8 mouse cellular contexts compared by ENCODE assay signal in the genomic region with DNA sequence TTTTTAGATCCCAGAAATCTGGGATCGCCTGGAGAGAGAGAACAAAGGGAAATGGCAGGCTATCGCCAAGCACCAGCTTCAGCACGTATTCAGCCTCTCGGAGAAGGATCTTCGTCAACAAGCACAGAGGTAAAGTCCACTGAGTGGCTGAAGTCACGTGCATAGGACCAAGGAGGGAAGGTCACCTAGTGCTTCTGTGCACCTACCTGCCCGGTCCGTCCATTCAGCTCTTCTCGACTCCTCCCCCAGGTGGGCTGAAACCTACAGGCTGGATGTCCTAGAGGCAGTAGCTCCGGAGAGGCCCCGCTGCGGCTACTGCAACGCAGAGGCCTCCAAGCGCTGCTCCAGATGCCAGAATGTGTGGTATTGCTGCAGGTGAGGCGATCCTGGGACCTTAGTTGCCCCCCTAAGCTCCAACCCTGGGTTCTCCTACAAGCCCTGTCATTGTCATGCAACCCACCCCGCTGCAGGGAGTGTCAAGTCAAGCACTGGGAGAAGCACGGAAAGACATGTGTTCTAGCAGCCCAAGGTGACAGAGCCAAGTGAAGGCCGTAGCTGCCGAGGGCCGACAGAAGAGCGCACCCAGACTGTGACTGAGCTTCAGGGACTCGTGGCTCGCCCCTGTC. TPM values are rescaled to one million over a fixed set of nuclear protein-coding genes. Genes with fewer than 3 reads are reported as not detected.
A peak's percentile ranks its signal among the peaks of the same experiment; 100 is the strongest.
DNase-seq lines count a peak whose midpoint lies in the region; ATAC-seq and TF ChIP-seq lines count a peak whose summit lies in the region.

No protein-coding gene starts in this region.

- peaks cover 38% of the 10 kb centered on the region for H3K4me1 ChIP-seq in heart, postnatal 0 days (ENCODE audit: control insufficient read depth, insufficient read depth)
- H3K4me1 ChIP-seq in hindbrain, embryonic 12.5 days = peaks cover 49% of the 10 kb centered on the region
- peaks cover 48% of the 10 kb centered on the region for H3K4me1 ChIP-seq in limb, embryonic 14.5 days (ENCODE audit: control insufficient read depth, insufficient read depth, low read length)
- H3K4me1 ChIP-seq in neural tube, embryonic 14.5 days (ENCODE audit: control insufficient read depth, insufficient read depth, low read length) = peaks cover 24% of the 10 kb centered on the region

- peak overlapping the region; percentile 51 for H3K4me3 ChIP-seq in heart, postnatal 0 days (ENCODE audit: low read depth, low read length)
- peak overlapping the region; percentile 34; the same call in 1 of the 2 replicates for H3K4me3 ChIP-seq in hindbrain, embryonic 12.5 days
- H3K4me3 ChIP-seq in limb, embryonic 14.5 days (replicated peaks; ENCODE audit: low read length) = peak overlapping the region; percentile 85
- peak overlapping the region; percentile 29; the same call in 1 of the 2 replicates for H3K4me3 ChIP-seq in neural tube, embryonic 14.5 days (ENCODE audit: low read depth, low read length)

- H3K27ac ChIP-seq in heart, postnatal 0 days (ENCODE audit: low read depth) = no peak overlapping the region
- H3K27ac ChIP-seq in hindbrain, embryonic 12.5 days = no peak overlapping the region
- H3K27ac ChIP-seq in limb, embryonic 14.5 days (replicated peaks; ENCODE audit: low read depth, low read length) = peak overlapping the region; percentile 85
- H3K27ac ChIP-seq in neural tube, embryonic 14.5 days (ENCODE audit: low read depth, low read length) = no peak overlapping the region

- TF ChIP-seq EP300 in heart, postnatal 0 days (IDR thresholded peaks at IDR 0.05; ENCODE audit: low read depth) = no peak

- H3K36me3 ChIP-seq in heart, postnatal 0 days (replicated peaks; ENCODE audit: control insufficient read depth, insufficient read depth, low read length) = no peaks in the 10 kb centered on the region
- H3K36me3 ChIP-seq in hindbrain, embryonic 12.5 days = no peaks in the 10 kb centered on the region
- no peaks in the 10 kb centered on the region for H3K36me3 ChIP-seq in limb, embryonic 14.5 days (ENCODE audit: control insufficient read depth, insufficient read depth, low read length)
- no peaks in the 10 kb centered on the region for H3K36me3 ChIP-seq in neural tube, embryonic 14.5 days (ENCODE audit: control insufficient read depth, insufficient read depth, low read length)

- peak overlapping the region; percentile 52; the same call in 1 of the 2 replicates for H3K9ac ChIP-seq in heart, postnatal 0 days (replicated peaks; ENCODE audit: low read depth, low read length)
- H3K9ac ChIP-seq in hindbrain, embryonic 12.5 days = peak overlapping the region; percentile 51; the same call in 1 of the 2 replicates
- peak overlapping the region; percentile 69 for H3K9ac ChIP-seq in limb, embryonic 14.5 days (ENCODE audit: low read depth, low read length, severe bottlenecking)
- no peak overlapping the region for H3K9ac ChIP-seq in neural tube, embryonic 14.5 days (replicated peaks; ENCODE audit: low read depth, low read length)

- H3K4me2 ChIP-seq in heart, postnatal 0 days (ENCODE audit: low read depth, low read length) = peak overlapping the region; percentile 77
- peak overlapping the region; percentile 62 for H3K4me2 ChIP-seq in hindbrain, embryonic 12.5 days (replicated peaks)
- H3K4me2 ChIP-seq in limb, embryonic 14.5 days (replicated peaks; ENCODE audit: low read depth, low read length, severe bottlenecking) = peak overlapping the region; percentile 98
- peak overlapping the region; percentile 50; the same call in 1 of the 2 replicates for H3K4me2 ChIP-seq in neural tube, embryonic 14.5 days (ENCODE audit: low read depth, low read length)

- WGBS in heart, postnatal 0 days = 57% methylated on average over 23 of the region's 23 CpGs
- 21% methylated on average over 23 of the region's 23 CpGs for WGBS in hindbrain, embryonic 12.5 days
- 27% methylated on average over 23 of the region's 23 CpGs for WGBS in limb, embryonic 14.5 days
- WGBS in neural tube, embryonic 14.5 days = 26% methylated on average over 23 of the region's 23 CpGs

- no peaks in the 10 kb centered on the region for H3K9me3 ChIP-seq in heart, postnatal 0 days (replicated peaks; ENCODE audit: control insufficient read depth, low read length)
- H3K9me3 ChIP-seq in hindbrain, embryonic 12.5 days (replicated peaks) = no peaks in the 10 kb centered on the region
- no peaks in the 10 kb centered on the region for H3K9me3 ChIP-seq in limb, embryonic 14.5 days (ENCODE audit: control insufficient read depth, low read length)
- H3K9me3 ChIP-seq in neural tube, embryonic 14.5 days (ENCODE audit: control insufficient read depth, low read length) = no peaks in the 10 kb centered on the region

- ATAC-seq in heart, postnatal 0 days (ENCODE audit: insufficient read depth, low read depth) = no peak
- no peak for ATAC-seq in hindbrain, embryonic 12.5 days (ENCODE audit: low FRiP score)
- no peak for ATAC-seq in limb, embryonic 14.5 days (ENCODE audit: low FRiP score, low read depth)
- ATAC-seq in neural tube, embryonic 14.5 days (ENCODE audit: low read depth) = no peak
- ATAC-seq in monocyte, adult 5-6 weeks (replicated peaks; ENCODE audit: insufficient number of reproducible peaks, low FRiP score, low TSS enrichment, poor library complexity, severe bottlenecking) = no peak

- no peak for TF ChIP-seq CTCF in heart, postnatal 0 days (IDR thresholded peaks at IDR 0.05; ENCODE audit: low read depth)

- no peak for TF ChIP-seq POLR2A in limb, embryonic 14.5 days (IDR thresholded peaks at IDR 0.05; ENCODE audit: borderline replicate concordance, extremely low read depth, insufficient read depth, insufficient read length)

- H3K27me3 ChIP-seq in heart, postnatal 0 days (ENCODE audit: control insufficient read depth, insufficient read depth, low read length) = 0 out of 2 replicates have a peak, but pooled peaks cover 12% of the 10 kb centered on the region
- H3K27me3 ChIP-seq in hindbrain, embryonic 12.5 days = peaks cover 48% of the 10 kb centered on the region
- no peaks in the 10 kb centered on the region for H3K27me3 ChIP-seq in limb, embryonic 14.5 days (ENCODE audit: control insufficient read depth, insufficient read depth, low read length)
- H3K27me3 ChIP-seq in neural tube, embryonic 14.5 days (ENCODE audit: control insufficient read depth, insufficient read depth, low read length) = peaks cover 24% of the 10 kb centered on the region

- no peak for DNase-seq in heart, postnatal 0 days (ENCODE audit: low spot score)
- no peak for DNase-seq in heart, adult 9 months (ENCODE audit: low spot score in 2 of 2)
- DNase-seq in limb, embryonic 14.5 days (ENCODE audit: low spot score) = no peak
- no peak for DNase-seq in frontal cortex, postnatal 25 days (ENCODE audit: low spot score in 2 of 2)
- no peak for DNase-seq in testis, postnatal 14 days (ENCODE audit: low spot score)

RNA-seq across cellular contexts. Expression of a gene that starts 0.8 kb away (rescaled TPM):
- total RNA-seq in heart, postnatal 0 days (2014; rRNA removed; ENCODE audit: low replicate concordance) = 28.7 and 39.0 TPM in 2 replicates
- 34.4 and 35.1 TPM in 2 replicates for polyA plus RNA-seq in heart, postnatal 0 days (2015; fragmentation: Nextera tagmentation; extraction: Ambion mirVana)
- polyA plus RNA-seq in hindbrain, embryonic 12.5 days (2016; fragmentation: Nextera tagmentation; extraction: Ambion mirVana) = 37.3 and 39.9 TPM in 2 replicates
- polyA plus RNA-seq in limb, embryonic 14.5 days (2012; rRNA removed) = 74.7 and 78.4 TPM in 2 replicates
- 67.6 and 73.2 TPM in 2 replicates for polyA plus RNA-seq in limb, embryonic 14.5 days (2014; fragmentation: Nextera tagmentation; extraction: Ambion mirVana)
- 34.1 and 34.9 TPM in 2 replicates for polyA plus RNA-seq in neural tube, embryonic 14.5 days (2014; fragmentation: Nextera tagmentation; extraction: Ambion mirVana)
- total RNA-seq in monocyte, adult 5-6 weeks (2017) = 67.8 to 117 TPM (median 83.9 TPM) in 3 replicates

RNA-seq across cellular contexts. Expression of a gene that starts 3.5 kb away (rescaled TPM):
- total RNA-seq in heart, postnatal 0 days (2014; rRNA removed; ENCODE audit: low replicate concordance) = not detected in 2 replicates
- polyA plus RNA-seq in heart, postnatal 0 days (2015; fragmentation: Nextera tagmentation; extraction: Ambion mirVana) = 0.25 and 0.49 TPM in 2 replicates
- 3.6 and 4.3 TPM in 2 replicates for polyA plus RNA-seq in hindbrain, embryonic 12.5 days (2016; fragmentation: Nextera tagmentation; extraction: Ambion mirVana)
- polyA plus RNA-seq in limb, embryonic 14.5 days (2012; rRNA removed) = 0.76 and 1.4 TPM in 2 replicates
- polyA plus RNA-seq in limb, embryonic 14.5 days (2014; fragmentation: Nextera tagmentation; extraction: Ambion mirVana) = 1.2 TPM in 1 of 2 replicates, not detected in the other
- 1.2 and 2.0 TPM in 2 replicates for polyA plus RNA-seq in neural tube, embryonic 14.5 days (2014; fragmentation: Nextera tagmentation; extraction: Ambion mirVana)
- total RNA-seq in monocyte, adult 5-6 weeks (2017) = 3.2 to 4.0 TPM in 2 of 3 replicates, not detected in the other

RNA-seq across cellular contexts. Expression of a gene that starts 8.6 kb away (rescaled TPM):
- total RNA-seq in heart, postnatal 0 days (2014; rRNA removed; ENCODE audit: low replicate concordance) = 42.3 and 56.4 TPM in 2 replicates
- 22.5 and 23.2 TPM in 2 replicates for polyA plus RNA-seq in heart, postnatal 0 days (2015; fragmentation: Nextera tagmentation; extraction: Ambion mirVana)
- 47.5 and 50.5 TPM in 2 replicates for polyA plus RNA-seq in hindbrain, embryonic 12.5 days (2016; fragmentation: Nextera tagmentation; extraction: Ambion mirVana)
- 52.7 and 59.2 TPM in 2 replicates for polyA plus RNA-seq in limb, embryonic 14.5 days (2012; rRNA removed)
- polyA plus RNA-seq in limb, embryonic 14.5 days (2014; fragmentation: Nextera tagmentation; extraction: Ambion mirVana) = 37.6 and 38.6 TPM in 2 replicates
- polyA plus RNA-seq in neural tube, embryonic 14.5 days (2014; fragmentation: Nextera tagmentation; extraction: Ambion mirVana) = 71.5 and 74.9 TPM in 2 replicates
- total RNA-seq in monocyte, adult 5-6 weeks (2017) = 17.4 to 20.5 TPM (median 18.7 TPM) in 3 replicates

RNA-seq across cellular contexts. Expression of a gene that starts 8.6 kb away (rescaled TPM):
- 13.4 and 22.1 TPM in 2 replicates for total RNA-seq in heart, postnatal 0 days (2014; rRNA removed; ENCODE audit: low replicate concordance)
- polyA plus RNA-seq in heart, postnatal 0 days (2015; fragmentation: Nextera tagmentation; extraction: Ambion mirVana) = 14.3 and 16.9 TPM in 2 replicates
- polyA plus RNA-seq in hindbrain, embryonic 12.5 days (2016; fragmentation: Nextera tagmentation; extraction: Ambion mirVana) = 21.9 and 22.6 TPM in 2 replicates
- 19.8 and 27.2 TPM in 2 replicates for polyA plus RNA-seq in limb, embryonic 14.5 days (2012; rRNA removed)
- polyA plus RNA-seq in limb, embryonic 14.5 days (2014; fragmentation: Nextera tagmentation; extraction: Ambion mirVana) = 21.4 and 25.9 TPM in 2 replicates
- 42.2 and 46.7 TPM in 2 replicates for polyA plus RNA-seq in neural tube, embryonic 14.5 days (2014; fragmentation: Nextera tagmentation; extraction: Ambion mirVana)
- total RNA-seq in monocyte, adult 5-6 weeks (2017) = 8.0 to 27.2 TPM (median 14.4 TPM) in 3 replicates

RNA-seq across cellular contexts. Expression of a gene that starts 12.5 kb away (rescaled TPM):
- 38.6 and 51.2 TPM in 2 replicates for total RNA-seq in heart, postnatal 0 days (2014; rRNA removed; ENCODE audit: low replicate concordance)
- 37.0 and 38.8 TPM in 2 replicates for polyA plus RNA-seq in heart, postnatal 0 days (2015; fragmentation: Nextera tagmentation; extraction: Ambion mirVana)
- 84.8 and 87.0 TPM in 2 replicates for polyA plus RNA-seq in hindbrain, embryonic 12.5 days (2016; fragmentation: Nextera tagmentation; extraction: Ambion mirVana)
- polyA plus RNA-seq in limb, embryonic 14.5 days (2012; rRNA removed) = 35.8 and 43.3 TPM in 2 replicates
- polyA plus RNA-seq in limb, embryonic 14.5 days (2014; fragmentation: Nextera tagmentation; extraction: Ambion mirVana) = 42.1 and 43.0 TPM in 2 replicates
- 111 and 126 TPM in 2 replicates for polyA plus RNA-seq in neural tube, embryonic 14.5 days (2014; fragmentation: Nextera tagmentation; extraction: Ambion mirVana)
- total RNA-seq in monocyte, adult 5-6 weeks (2017) = 16.0 to 23.9 TPM (median 21.4 TPM) in 3 replicates

Comparison
In these comparisons a context has a peak if more than half of its experiments do, and no peak if none do; other contexts are left out.
1. H3K4me3 ChIP-seq: peak in every context shown above with its lines; median percentile 85 in limb, embryonic 14.5 days; 51 in heart, postnatal 0 days; 34 in hindbrain, embryonic 12.5 days; 29 in neural tube, embryonic 14.5 days.